Mouse (Mus musculus) fat pad, adult 2 months (tissue): ENCODE data around the gene Angptl8.
"Not testable (repeated sequence)": the region's sequence is repeated elsewhere in the genome, so short reads cannot be mapped to it uniquely, and the experiment has no call there.

Experiments
- DNase-seq: peaks from one replicate; pipeline ENCODE4 v3.0.0-alpha.2; 2011; ENCODE audit warnings: low read depth, low spot score; ENCODE audit errors: extremely low read depth

Angptl8 gene

GRCm38 (mm10) chr9:21835258-21835912 lies at the start of gene Angptl8:
Gene Angptl8, plus strand, starts transcription at chr9:21835510.
- no peak for DNase-seq

GRCm38 (mm10) chr9:21786309-21786708 lies 49.0 kb upstream of the Angptl8 start:
- DNase-seq = not testable (repeated sequence)

DNA sequence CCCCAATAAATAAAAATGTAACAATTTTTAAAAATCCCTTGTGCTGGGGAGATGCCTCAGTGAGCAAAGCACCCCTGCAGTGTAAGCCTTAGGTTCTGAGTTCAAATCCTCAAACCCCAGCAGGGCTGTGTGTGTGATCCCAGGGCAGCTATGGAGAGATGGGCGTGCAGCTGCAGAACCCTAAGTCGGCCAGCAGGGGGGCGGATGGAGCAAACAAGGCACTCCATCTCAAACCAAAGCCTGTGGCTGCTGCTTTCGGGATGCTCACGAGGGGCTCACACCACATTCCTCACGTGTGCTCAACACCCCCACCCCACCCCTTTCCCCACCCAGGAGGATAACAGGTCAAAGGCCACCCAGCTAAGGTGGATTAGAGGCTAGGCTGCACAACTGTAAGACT lies 48.4 kb upstream of the Angptl8 start:
- DNase-seq = no peak

DNA sequence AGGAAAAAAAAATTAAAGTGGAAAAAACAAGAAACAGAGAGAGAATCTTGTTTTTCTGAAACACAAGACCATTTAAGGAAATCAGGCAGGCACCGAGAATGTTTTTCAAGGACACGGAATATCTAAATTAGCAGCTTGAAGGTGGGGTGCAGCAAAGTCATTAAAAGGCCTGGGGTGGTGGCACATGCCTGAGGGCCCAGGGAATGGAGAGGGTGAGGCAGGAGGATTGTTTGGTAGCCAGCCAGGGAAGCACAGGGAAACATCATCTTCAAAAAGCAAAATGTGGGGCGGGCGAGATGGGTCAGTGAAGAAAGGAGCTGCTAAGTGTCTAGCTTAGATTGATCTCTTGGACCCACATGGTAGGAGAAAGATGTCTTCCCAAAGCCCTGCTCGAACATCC lies 47.7 kb upstream of the Angptl8 start:
- DNase-seq = no peak

GRCm38 (mm10) chr9:21788234-21788633 lies 47.1 kb upstream of the Angptl8 start:
- DNase-seq = no peak

GRCm38 (mm10) chr9:21791861-21792260 lies 43.4 kb upstream of the Angptl8 start:
- DNase-seq = no peak

DNA sequence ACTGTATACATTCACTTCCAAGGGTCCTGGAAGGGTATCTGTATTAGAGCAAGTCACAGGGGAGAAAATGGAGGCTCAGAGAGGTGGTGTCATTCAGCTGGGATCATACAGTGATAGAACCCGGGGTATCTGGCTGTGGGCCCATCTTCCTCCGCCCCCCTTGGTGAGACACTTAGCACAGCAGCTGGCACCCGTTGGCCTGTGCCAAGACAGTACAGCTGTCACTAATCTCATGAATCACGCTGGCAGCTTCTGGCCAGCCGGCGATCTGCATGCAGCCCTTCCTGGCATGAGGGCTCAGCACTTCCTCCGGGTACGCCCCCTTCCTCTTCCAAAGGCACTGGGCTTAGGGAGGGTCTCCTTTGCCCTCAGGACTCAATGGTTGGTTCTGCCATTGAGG lies 42.7 kb upstream of the Angptl8 start:
- no peak for DNase-seq

- DNase-seq = not testable (repeated sequence)
These were observed 41.8 kb upstream of the Angptl8 start for GRCm38 (mm10) chr9:21793507-21793906.

DNA sequence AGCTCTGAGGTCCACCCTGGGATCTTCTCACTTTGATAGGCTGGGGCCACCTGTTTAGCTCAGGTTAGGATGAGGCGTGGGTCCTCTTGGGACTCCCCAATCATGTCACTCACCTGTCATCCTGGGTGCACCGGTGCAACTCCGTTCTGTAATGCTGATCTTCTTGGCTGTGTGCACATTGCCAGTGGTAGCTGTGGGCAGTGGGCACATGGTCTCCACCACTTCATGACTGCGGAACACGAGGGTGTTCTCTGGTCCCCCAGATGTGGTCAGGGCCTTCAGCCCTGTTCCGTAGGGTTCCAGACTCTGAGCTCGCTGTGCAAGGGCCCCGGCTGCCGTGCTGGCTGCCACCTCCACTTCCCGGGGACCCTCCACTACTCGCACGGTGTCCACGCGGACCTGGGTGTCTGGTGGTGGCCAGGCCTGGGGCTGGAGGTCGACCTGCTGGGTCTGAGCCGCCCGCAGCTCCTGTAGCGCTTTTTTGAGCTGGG lies 40.9 kb upstream of the Angptl8 start:
- DNase-seq = no peak

GRCm38 (mm10) chr9:21794925-21795324 lies 40.4 kb upstream of the Angptl8 start:
- no peak for DNase-seq

DNA sequence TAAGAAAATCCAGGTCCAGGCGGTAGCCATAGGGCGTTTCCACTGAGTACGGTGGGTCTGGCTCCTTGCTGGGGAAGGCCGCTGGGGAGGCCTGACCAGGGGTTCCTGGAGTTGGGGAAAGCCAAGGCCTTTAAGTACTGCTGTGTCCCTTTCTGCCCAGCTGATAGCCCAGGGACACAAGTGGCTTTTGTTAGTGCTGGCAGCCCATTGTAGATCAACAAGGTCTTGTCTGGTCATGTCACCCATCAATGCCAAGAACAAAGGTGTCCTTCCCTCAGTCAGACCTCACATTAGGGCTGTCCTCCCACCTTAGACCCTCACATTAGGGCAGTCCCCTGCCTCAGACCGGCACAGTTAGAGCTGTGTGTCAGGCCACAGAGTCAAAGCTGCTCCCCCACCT lies 39.7 kb upstream of the Angptl8 start:
- peak; percentile 56 for DNase-seq

DNA sequence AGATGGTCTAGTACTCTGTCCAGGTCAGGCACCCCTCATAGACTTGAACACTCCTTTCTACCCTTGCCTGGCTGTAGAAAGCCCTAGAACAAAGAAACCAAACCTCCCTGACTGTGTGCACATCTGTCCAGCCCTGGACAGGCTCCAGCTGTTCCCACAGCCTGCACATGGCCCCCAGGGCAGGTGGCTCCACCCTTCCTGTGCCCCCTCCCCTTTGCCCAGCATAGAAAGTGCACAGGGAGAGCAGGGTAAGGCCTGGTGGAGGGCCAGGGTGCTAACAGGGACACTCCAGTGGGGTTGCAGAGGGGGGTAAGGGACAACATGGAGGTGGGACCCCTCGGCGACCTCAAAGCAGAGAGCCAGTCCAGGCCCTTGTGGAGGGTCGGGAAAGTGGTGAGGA lies 39.1 kb upstream of the Angptl8 start:
- no peak for DNase-seq

GRCm38 (mm10) chr9:21796919-21797318 lies 38.4 kb upstream of the Angptl8 start:
- no peak for DNase-seq

DNA sequence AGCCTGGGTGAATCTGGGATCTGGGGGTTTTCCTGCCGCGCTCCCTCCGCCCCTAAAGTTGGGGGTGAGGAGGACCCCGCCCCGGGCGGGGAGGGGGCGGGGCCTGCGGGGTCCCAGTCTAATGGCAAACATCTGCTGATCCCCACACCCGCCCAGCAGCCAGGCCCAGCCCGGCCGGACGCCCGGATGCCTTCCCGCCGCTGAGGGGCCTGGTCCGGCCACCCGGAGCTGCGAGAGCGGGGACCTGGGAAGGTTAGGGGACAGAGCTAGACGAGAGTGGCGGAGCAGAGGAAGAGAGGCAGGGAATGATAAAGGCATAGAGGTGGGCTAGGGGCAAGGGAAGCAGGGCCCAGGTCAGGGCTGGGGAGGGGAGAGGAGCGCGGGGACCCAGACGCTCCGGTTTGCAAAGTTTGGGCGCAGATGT lies 37.4 kb upstream of the Angptl8 start:
- DNase-seq = no peak

DNA sequence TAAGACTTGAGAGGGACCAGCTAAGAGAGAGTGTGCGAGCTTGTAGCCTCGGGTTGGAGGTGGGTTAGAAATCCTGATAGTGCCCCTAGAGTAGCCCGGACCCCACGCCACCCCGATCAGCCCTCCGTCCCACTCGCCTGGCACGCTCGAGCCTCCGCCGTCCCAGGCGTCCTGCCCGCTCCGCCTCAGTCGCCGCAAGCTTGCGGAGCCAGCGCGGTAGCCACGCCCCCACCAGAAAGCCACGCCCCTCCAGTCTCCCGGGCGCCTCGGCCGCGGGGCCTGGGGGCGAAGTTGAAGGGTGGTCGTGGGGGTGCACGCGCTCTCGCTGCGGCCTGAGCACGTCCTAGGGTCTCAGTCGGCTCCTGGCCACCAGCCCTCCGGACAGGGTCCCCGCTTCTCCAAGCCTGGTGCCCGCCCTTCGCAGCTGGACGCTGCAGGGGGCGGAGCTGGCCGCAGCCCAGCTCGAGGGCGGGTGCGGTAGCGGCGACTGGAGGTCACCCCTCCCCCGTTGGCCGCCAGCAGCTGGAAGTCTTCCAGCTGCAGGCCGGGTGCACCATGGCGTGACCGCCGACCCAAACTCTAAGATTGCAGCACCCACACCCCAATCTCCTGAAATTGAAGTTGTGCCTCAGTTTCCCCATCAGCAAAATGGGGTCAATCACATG lies 36.8 kb upstream of the Angptl8 start, which contains the start of gene Kank2:
TSS of gene Kank2 (minus strand) at position 400 of the 665 bp plus-strand sequence.
- DNase-seq = no peak

DNA sequence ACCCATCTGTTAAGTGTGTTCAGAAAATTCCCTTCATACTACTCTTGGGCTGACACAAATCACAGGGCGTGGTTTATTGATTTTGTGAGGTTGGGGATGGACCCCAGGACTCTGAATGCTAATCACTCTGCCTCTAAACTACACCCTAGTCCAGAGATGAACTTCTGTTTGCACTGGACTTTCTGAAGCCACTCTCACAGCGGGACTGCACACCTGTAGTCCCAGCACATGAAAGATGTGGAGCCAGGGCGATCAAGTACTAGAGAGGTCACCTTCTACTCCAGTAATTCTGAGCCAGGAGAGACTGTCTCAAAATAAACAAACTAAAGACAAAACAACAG lies 36.3 kb upstream of the Angptl8 start:
- no peak for DNase-seq

DNA sequence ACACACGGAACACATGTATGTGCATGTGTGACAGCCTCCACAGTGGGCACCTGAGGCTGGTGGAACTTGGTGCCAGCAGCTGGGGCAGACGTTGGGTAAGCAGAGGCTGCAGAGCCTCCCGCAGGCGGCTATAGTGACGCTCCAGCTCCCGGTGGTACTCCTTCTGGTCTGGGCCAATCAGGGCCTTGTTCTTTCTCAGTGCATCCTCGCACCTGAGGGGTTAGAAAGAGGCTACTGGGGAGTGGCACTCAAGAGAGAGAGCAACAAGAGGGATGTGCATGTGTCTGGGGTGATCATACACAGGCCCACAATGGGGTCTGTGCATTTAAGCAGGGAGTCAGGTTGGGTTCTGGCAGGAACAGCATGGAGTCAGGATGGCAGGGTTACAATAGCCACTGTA lies 34.2 kb upstream of the Angptl8 start:
- DNase-seq = no peak

- DNase-seq = no peak
These were observed 33.7 kb upstream of the Angptl8 start for GRCm38 (mm10) chr9:21801591-21801990.

DNA sequence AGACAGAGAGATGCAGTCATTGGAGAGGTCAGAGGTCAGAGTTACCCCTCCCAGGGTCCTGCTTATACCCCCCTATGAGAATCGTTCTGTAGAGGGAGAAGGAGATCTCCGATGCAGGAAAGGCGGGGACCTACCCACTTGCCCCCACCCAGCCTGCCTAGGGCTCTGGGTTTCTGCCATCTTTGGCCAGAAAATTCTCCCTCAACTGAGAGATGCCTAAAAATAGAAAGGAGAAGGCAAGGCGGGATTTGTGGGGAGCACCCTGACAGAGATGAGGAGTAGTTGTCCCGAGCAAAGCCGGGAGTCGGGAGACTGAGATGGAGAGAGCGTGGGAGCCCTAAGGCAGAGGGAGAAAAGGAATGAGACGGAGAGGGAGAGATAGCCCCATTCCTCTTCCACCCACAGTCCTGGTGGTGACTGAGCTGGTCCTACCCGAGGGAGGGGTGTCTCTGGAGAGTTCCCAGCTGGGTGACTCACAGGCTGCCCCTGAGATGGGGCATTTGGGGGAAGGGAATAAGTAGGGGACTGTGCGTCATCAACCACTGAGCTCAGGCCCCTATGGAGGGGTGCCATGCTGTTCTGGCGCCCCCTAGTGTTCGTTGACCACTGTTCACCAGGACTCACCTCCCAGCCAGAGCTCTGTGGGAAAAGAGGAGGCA lies 31.2 kb upstream of the Angptl8 start:
- no peak for DNase-seq

DNA sequence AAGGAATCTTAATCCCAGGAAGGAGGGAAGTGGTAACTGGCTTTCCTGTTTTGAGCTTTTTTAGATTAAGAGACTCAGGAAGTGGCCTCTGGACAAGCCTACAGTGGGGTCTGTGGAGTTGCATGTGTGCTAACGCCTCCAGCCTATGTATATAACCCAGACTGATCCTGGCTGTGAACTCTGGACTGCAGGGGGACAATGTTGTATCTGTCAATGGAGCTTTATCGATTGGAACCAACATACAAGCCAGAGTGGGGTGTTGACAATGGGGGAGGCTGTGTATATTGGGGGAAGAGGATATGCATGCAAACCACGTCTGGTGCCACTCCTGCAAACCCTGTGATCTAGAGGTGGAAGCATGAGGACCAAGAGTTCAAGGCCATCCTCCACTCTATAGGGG lies 28.9 kb upstream of the Angptl8 start:
- DNase-seq = no peak

GRCm38 (mm10) chr9:21806976-21807375 lies 28.3 kb upstream of the Angptl8 start:
- DNase-seq = no peak

GRCm38 (mm10) chr9:21808561-21808960 lies 26.7 kb upstream of the Angptl8 start:
- no peak for DNase-seq
